Mouse (Mus musculus) midbrain, embryonic 16.5 days (tissue): Measurements from ENCODE around the gene Gm30083. TPM values are rescaled to one million over a fixed set of nuclear protein-coding genes. Genes with fewer than 3 reads are reported as not detected.

Experiments
- ATAC-seq: fragments of 200-750 bp; cut with Nextera tagmentation; 2 replicates; pipeline ENCODE4 v1.8.0; 2017; ENCODE audit warnings: moderate TSS enrichment
- H3K27ac ChIP-seq: fragments of 300-500 bp; sonication (generic); 2 replicates; pipeline ENCODE4 v1.5.1; 2014; ENCODE audit warnings: mild to moderate bottlenecking, low read length, mixed read lengths
- H3K27me3 ChIP-seq: fragments of 300-500 bp; sonication (generic); 2 replicates; pipeline ENCODE4 v1.6.1; 2014; ENCODE audit warnings: low read depth, low read length, mixed read lengths; ENCODE audit not compliant: control insufficient read depth, insufficient read depth
- H3K36me3 ChIP-seq: fragments of 300-500 bp; sonication (generic); 2 replicates; pipeline ENCODE4 v1.6.1; 2014; ENCODE audit warnings: mild to moderate bottlenecking, low read length, moderate library complexity, mixed read lengths; ENCODE audit not compliant: control insufficient read depth, insufficient read depth
- H3K4me1 ChIP-seq: fragments of 300-500 bp; sonication (generic); 2 replicates; pipeline ENCODE4 v1.6.1; 2014; ENCODE audit warnings: mild to moderate bottlenecking, low read length, mixed read lengths; ENCODE audit not compliant: control insufficient read depth, insufficient read depth
- H3K4me2 ChIP-seq: fragments of 300-500 bp; sonication (generic); 2 replicates; pipeline ENCODE4 v1.6.1; 2014; ENCODE audit warnings: mild to moderate bottlenecking, low read length, mixed read lengths
- H3K4me3 ChIP-seq: fragments of 300-500 bp; sonication (generic); 2 replicates; pipeline ENCODE4 v1.5.1; 2014; ENCODE audit warnings: low read depth, mild to moderate bottlenecking, low read length, moderate library complexity, mixed read lengths
- H3K9ac ChIP-seq: fragments of 300-500 bp; sonication (generic); 2 replicates; pipeline ENCODE4 v1.6.1; 2014; ENCODE audit warnings: low read depth, low read length, mixed read lengths
- H3K9me3 ChIP-seq: fragments of 300-500 bp; sonication (generic); replicated peaks from 2 replicates; pipeline ENCODE4 v1.6.1; 2014; ENCODE audit warnings: mild to moderate bottlenecking, low read length, mixed read lengths; ENCODE audit not compliant: control insufficient read depth, poor library complexity, severe bottlenecking
- WGBS: fragments of 180-500 bp; shearing (Covaris S2); extraction: QIAGEN DNeasy Blood & Tissue Kit; methylation state at CpG from one replicate; pipeline ENCODE4 v1.1.7; 2014; 5-methylcytosine and 5-hydroxymethylcytosine counted together
- polyA plus RNA-seq: library from polyadenylated mRNA; unstranded; fragments of >200 nt; fragmentation: Nextera tagmentation; extraction: Ambion mirVana; gene quantifications from 2 replicates; pipeline ENCODE4 v1.2.1, GENCODE M21; 2015

Gene Gm30083
- not detected in 2 replicates for polyA plus RNA-seq

DNA sequence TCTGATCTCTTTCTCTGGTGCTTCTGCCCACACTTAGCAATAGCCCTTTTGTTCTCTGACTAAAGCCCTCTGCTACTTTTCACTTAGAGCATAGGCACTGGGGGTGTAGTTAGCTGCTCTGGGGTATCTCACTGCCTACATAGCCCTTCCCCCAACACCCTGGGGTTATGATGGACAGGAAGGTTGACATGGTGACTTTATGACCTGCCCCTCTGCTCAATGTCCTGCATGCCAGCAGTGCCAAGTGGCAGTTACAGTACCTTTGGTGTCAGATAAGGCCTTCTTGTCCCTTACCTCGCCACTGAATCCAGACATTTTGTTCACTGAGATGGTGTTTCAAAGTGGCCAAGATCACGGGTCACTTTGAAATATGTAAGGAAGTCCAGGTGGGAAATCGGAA lies at the start of gene Gm30083:
Gene Gm30083 (minus strand): TSS at position 120 of the 400 bp plus-strand sequence.
- no peaks in the 10 kb centered on the region for H3K4me1 ChIP-seq
- H3K27ac ChIP-seq: no peak within 1 kb of the TSS
- no peak within 1 kb of the TSS for H3K4me2 ChIP-seq
- no peaks in the 10 kb centered on the region for H3K9me3 ChIP-seq
- no peak within 1 kb of the TSS for H3K4me3 ChIP-seq
- no peaks in the 10 kb centered on the region for H3K27me3 ChIP-seq
- WGBS: 82% methylated on average over 3 of the region's 3 CpGs
- no peaks in the 10 kb centered on the region for H3K36me3 ChIP-seq
- no peak for ATAC-seq
- H3K9ac ChIP-seq: no peak within 1 kb of the TSS

DNA sequence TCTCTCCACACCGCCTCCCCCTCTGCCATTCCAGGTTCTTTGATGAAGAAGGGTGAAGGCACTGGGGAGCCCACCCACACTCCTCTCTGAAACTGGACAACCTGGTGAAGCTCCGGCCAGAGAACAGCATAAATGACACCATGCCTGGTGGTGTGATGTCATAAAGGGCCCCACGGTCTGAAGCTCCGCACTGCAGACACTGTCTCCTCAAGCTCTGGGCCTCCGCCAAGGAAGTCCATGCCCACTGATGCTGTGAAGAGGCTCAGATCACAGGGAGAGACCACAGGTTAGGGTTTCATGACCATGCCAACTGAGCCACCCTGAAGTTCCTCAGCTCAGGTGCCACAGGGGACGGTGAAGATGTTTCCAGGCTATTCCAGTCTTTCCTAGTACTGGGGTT lies 37.5 kb upstream of the Gm30083 start, which contains the start of gene Antxrl:
Gene Antxrl (plus strand): TSS at position 192 of the 400 bp plus-strand sequence.
- H3K4me1 ChIP-seq: no peaks in the 10 kb centered on the region
- H3K36me3 ChIP-seq: no peaks in the 10 kb centered on the region
- no peak within 1 kb of the TSS for H3K27ac ChIP-seq
- no peak for ATAC-seq
- H3K4me2 ChIP-seq: no peak within 1 kb of the TSS
- no peak within 1 kb of the TSS for H3K4me3 ChIP-seq
- H3K27me3 ChIP-seq: no peaks in the 10 kb centered on the region
- no peaks in the 10 kb centered on the region for H3K9me3 ChIP-seq
- no peak within 1 kb of the TSS for H3K9ac ChIP-seq
- WGBS: 90% methylated on average over 6 of the region's 6 CpGs

DNA sequence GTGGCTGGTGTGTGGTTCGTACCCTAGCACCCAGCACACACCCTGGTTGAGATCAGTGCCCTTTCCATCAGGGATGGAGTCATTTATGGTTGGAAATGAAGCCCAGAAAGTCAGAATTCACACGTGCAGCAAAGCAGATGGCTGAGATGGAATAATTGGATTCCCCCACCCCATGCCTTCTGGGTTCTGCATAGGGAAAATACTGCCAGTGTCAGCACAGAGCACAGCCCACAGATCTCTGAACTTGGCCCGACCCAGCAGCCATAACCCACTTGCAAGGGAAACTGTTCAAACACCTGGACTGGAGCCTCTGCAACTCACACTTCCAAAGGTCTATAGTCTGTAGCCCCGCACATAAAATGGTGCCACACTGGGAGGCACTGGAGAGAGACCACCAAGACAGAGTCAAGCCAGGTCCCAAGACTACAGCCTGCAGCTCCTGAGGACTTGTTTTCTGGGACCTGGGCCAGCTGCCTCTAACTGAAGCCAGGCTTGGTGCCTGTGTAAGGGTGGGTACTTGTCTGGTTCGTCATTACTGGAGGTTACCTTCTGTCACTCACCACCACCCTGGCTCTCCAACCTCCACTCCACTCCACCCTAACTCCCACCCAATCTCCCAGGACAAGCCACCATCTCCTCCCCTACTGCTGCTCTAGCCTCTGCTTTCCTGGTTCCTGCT lies 35.3 kb upstream of the Gm30083 start:
- H3K4me2 ChIP-seq: no peak overlapping the region
- no peak overlapping the region for H3K27ac ChIP-seq
- ATAC-seq: no peak
- H3K4me3 ChIP-seq: no peak overlapping the region
- H3K27me3 ChIP-seq: no peaks in the 10 kb centered on the region
- 85% methylated on average over 5 of the region's 5 CpGs for WGBS
- H3K36me3 ChIP-seq: no peaks in the 10 kb centered on the region
- no peak overlapping the region for H3K9ac ChIP-seq
- no peaks in the 10 kb centered on the region for H3K9me3 ChIP-seq
- H3K4me1 ChIP-seq: no peaks in the 10 kb centered on the region

DNA sequence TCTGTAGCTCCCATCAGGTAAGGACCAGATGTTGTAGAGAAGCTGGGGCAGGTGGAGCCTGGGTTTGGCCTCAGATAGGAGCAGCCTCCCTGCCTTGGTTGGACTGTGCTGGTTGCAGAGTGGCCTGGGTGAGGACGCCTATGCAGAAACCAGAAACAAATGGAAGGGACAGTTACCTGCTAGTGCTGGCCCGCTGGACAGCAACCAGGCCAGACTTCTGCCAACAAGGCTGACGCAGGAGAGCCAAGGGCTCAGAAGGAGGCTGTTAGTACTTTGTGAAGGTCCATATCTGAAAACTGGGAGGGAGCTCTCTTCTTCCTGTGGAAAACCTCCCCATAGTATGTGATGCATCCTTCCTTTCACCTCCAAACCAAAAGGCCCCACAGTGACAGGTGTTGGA lies 28.4 kb upstream of the Gm30083 start:
- H3K4me1 ChIP-seq: no peaks in the 10 kb centered on the region
- H3K4me2 ChIP-seq: no peak overlapping the region
- 74% methylated on average over 3 of the region's 3 CpGs for WGBS
- H3K9ac ChIP-seq: no peak overlapping the region
- H3K27ac ChIP-seq: no peak overlapping the region
- H3K4me3 ChIP-seq: no peak overlapping the region
- no peaks in the 10 kb centered on the region for H3K27me3 ChIP-seq
- H3K9me3 ChIP-seq: no peaks in the 10 kb centered on the region
- no peak for ATAC-seq
- H3K36me3 ChIP-seq: no peaks in the 10 kb centered on the region

DNA sequence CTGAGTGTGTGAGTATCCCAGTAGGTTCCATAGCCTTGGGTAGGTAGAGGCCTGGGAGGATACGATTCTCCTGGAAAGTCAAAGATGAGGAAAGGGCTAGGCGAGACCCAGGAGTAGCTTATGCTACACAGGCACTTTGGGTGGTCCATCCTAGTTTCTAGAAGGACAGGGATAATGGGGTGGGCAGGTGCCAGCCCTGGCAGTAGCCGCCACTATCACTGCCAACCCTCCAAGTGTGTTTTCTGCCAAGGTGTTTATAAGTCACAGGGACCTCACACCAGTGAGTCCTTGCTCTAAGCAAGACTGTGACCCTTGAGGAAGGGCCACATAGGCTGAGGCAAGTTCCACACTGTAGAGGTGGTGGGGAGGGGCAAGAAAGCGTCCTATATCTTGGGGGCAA lies 26.3 kb upstream of the Gm30083 start:
- Histone ChIP-seq H3K4me3 (no peak overlapping the region), H3K36me3 (no peaks in the 10 kb centered on the region), H3K9ac (no peak overlapping the region), H3K9me3 (no peaks in the 10 kb centered on the region), H3K27me3 (no peaks in the 10 kb centered on the region), H3K4me2 (no peak overlapping the region), H3K4me1 (no peaks in the 10 kb centered on the region), H3K27ac (no peak overlapping the region)
- 84% methylated on average over 4 of the region's 4 CpGs for WGBS
- ATAC-seq: no peak

DNA sequence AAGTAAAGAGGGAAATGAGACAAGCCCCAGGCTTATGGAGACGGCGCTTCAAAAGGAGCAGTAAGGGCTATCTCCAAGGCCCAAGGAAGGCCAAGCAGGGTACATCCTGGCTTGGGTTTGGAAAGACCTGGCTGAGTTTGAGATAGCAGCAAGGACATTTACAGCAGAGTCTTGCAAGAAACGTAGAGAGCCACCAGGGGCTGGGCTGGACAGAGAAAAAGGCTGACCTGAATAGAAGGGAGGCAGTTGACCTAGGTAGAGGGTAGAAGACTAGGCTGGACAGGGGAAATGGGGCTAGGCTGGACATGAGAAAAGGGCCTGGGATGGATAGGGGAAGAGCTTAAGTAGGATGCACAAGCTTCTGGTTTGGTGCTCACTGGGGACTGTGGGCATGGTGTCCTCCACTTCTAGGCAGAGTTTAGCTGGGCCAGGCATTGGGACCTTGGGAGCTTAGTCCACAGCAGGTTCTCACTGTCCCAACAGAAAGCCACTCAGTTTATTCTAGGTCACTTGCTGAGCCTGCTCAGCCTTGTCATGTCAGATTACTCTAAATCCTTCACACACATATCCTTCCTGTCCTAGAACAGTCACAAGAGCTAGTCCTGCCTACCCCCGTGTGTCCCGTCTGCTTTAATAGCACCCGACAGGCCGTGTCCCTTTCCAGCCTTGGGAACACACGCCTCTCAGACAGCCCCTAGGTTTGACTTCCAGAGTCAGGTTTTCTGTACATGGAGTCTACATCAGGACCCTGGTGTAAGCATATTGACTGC lies 19.0 kb upstream of the Gm30083 start:
- H3K4me1 ChIP-seq: no peaks in the 10 kb centered on the region
- no peak overlapping the region for H3K27ac ChIP-seq
- H3K4me3 ChIP-seq: no peak overlapping the region
- H3K36me3 ChIP-seq: no peaks in the 10 kb centered on the region
- no peaks in the 10 kb centered on the region for H3K27me3 ChIP-seq
- no peak for ATAC-seq
- no peaks in the 10 kb centered on the region for H3K9me3 ChIP-seq
- 83% methylated on average over 8 of the region's 8 CpGs for WGBS
- no peak overlapping the region for H3K9ac ChIP-seq
- H3K4me2 ChIP-seq: no peak overlapping the region

DNA sequence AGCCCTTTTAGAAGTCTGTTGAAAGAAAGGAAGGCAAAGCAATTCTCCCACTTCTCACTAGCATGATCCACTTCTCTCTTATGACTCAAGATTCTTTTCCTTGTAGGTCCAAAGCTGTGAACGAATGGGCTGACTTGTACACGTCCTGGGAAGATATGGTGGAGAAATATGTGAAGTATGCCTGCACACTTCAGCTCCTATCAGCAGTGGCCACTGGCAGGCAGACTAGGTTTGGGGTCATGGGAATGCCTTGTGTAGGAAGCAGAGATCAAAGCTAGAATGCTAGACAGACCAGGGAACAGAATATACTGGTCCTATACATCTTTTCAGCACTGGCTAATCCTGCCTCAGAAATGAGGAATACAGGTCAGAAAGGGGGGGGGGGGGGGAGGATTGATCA lies 11.7 kb upstream of the Gm30083 start:
- 76% methylated on average over 2 of the region's 2 CpGs for WGBS

DNA sequence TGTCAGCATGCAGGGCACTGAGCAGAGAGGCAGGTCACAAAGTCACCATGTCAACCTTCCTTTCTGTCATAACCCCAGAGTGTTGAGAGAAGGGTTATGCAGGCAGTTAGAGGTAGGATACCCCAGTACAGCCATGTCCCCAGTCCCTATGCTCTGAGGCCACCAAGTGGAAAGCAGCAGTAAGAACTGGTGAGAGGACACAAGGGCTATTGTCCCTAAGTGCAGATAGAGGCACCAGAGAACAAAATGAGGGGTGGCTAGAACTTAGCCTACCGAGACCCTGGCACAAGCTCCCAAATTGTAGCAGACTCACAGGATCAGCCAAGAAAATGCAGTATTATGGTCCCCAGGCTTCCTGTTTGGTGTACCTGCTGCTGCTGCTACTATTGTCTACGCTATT lies 2.0 kb upstream of the Gm30083 start:
- H3K4me3 ChIP-seq: no peak overlapping the region
- H3K4me1 ChIP-seq: no peaks in the 10 kb centered on the region
- ATAC-seq: no peak
- no peaks in the 10 kb centered on the region for H3K36me3 ChIP-seq
- 91% methylated on average over 2 of the region's 2 CpGs for WGBS
- no peak overlapping the region for H3K4me2 ChIP-seq
- no peak overlapping the region for H3K27ac ChIP-seq
- no peaks in the 10 kb centered on the region for H3K27me3 ChIP-seq
- H3K9me3 ChIP-seq: no peaks in the 10 kb centered on the region
- no peak overlapping the region for H3K9ac ChIP-seq

More for the DNA sequence above, 11.7 kb upstream of the Gm30083 start:
- no peak for ATAC-seq
- Histone ChIP-seq H3K36me3 (no peaks in the 10 kb centered on the region), H3K9ac (no peak overlapping the region), H3K27ac (no peak overlapping the region), H3K4me2 (no peak overlapping the region), H3K4me1 (no peaks in the 10 kb centered on the region), H3K4me3 (no peak overlapping the region), H3K9me3 (0 out of 2 replicates have a peak, but pooled peaks cover 2% of the 10 kb centered on the region), H3K27me3 (no peaks in the 10 kb centered on the region)

DNA sequence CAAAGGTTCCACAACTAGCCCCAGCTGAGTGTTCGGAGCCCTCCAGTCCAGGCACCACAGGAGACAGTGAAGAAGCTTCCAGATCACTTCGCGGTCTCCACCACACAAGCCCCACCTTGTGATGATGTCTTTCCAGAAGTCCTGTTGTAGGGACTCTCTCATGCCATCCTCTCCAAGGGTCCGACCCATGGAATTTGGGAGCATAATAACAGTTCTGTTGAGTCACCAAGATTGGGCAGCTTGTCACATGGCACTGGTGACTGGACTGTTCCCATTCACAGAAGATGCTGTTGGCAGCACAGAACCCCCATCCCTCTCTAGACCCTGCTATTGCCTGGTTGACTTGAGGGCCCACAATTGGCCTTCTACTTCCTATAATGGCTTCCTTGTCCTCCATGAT lies 1.4 kb upstream of the Gm30083 start, which contains the start of gene Gm5460:
Gene Gm5460 (plus strand): TSS at position 378 of the 400 bp plus-strand sequence.
- H3K27me3 ChIP-seq: no peaks in the 10 kb centered on the region
- no peak within 1 kb of the TSS for H3K27ac ChIP-seq
- no peaks in the 10 kb centered on the region for H3K9me3 ChIP-seq
- no peak for ATAC-seq
- no peaks in the 10 kb centered on the region for H3K36me3 ChIP-seq
- WGBS: 96% methylated on average over 4 of the region's 4 CpGs
- no peak within 1 kb of the TSS for H3K4me3 ChIP-seq
- H3K4me1 ChIP-seq: no peaks in the 10 kb centered on the region
- no peak within 1 kb of the TSS for H3K4me2 ChIP-seq
- H3K9ac ChIP-seq: no peak within 1 kb of the TSS
